Mouse (Mus musculus) myocyte (in vitro differentiated cells): ENCODE measurements around the gene Vps45. TPM values are rescaled to one million over a fixed set of nuclear protein-coding genes. Genes with fewer than 3 reads are reported as not detected.

Source experiments
- H3K27me3 ChIP-seq: one replicate; pipeline ENCODE4 v1.6.1; 2011; ENCODE audit not compliant: control insufficient read depth, insufficient read depth, insufficient read length
- H3K36me3 ChIP-seq: one replicate; pipeline ENCODE4 v1.6.1; 2011; ENCODE audit not compliant: control insufficient read depth, insufficient read depth
- H3K4me2 ChIP-seq: one replicate; pipeline ENCODE4 v1.6.1; 2011; ENCODE audit warnings: low read depth, control low read depth
- H3K4me3 ChIP-seq: one replicate; pipeline ENCODE4 v1.5.1; 2011; ENCODE audit warnings: mild to moderate bottlenecking, control low read depth, moderate library complexity
- H3K79me2 ChIP-seq: one replicate; pipeline ENCODE4 v1.6.1; 2011; ENCODE audit not compliant: control insufficient read depth, insufficient read depth
- H3ac ChIP-seq: one replicate; pipeline ENCODE4 v1.6.1; 2011; ENCODE audit not compliant: control insufficient read depth, insufficient read length
- CEBPB ChIP-seq: IDR thresholded peaks from 2 replicates; pipeline ENCODE4 v1.6.1; 2011; ENCODE audit warnings: mild to moderate bottlenecking, moderate library complexity; ENCODE audit not compliant: poor library complexity, insufficient read depth, severe bottlenecking
- E2F4 ChIP-seq: IDR thresholded peaks from one replicate; pipeline ENCODE4 v1.6.1; 2011; ENCODE audit warnings: mild to moderate bottlenecking, control low read depth, moderate library complexity; ENCODE audit not compliant: insufficient read depth
- MAX ChIP-seq: IDR thresholded peaks from one replicate; pipeline ENCODE4 v1.6.1; 2011; ENCODE audit warnings: low read depth, mild to moderate bottlenecking, control low read depth
- MYOD1 ChIP-seq, 3 experiments: IDR thresholded peaks; one replicate each; pipeline ENCODE4 v1.6.1; 2011; ENCODE audit warnings: control low read depth in 2 of 3, low read depth in 2 of 3, mild to moderate bottlenecking in 2 of 3, moderate library complexity in 1 of 3; ENCODE audit not compliant: insufficient read length in 2 of 3, control insufficient read depth in 1 of 3
- MYOG ChIP-seq, 3 experiments: IDR thresholded peaks; one replicate each; pipeline ENCODE4 v1.6.1; 2011; ENCODE audit warnings: control low read depth in 2 of 3, low read depth in 2 of 3, mild to moderate bottlenecking in 2 of 3; ENCODE audit not compliant: insufficient read length in 2 of 3, control insufficient read depth in 1 of 3, insufficient read depth in 1 of 3
- POLR2A ChIP-seq: IDR thresholded peaks from one replicate; pipeline ENCODE4 v1.6.1; 2011; ENCODE audit warnings: low read depth, mild to moderate bottlenecking, control low read depth, moderate library complexity; ENCODE audit not compliant: insufficient read length
- POLR2AphosphoS2 ChIP-seq: IDR thresholded peaks from one replicate; pipeline ENCODE4 v1.6.1; 2011; ENCODE audit warnings: low read depth, control low read depth; ENCODE audit not compliant: insufficient read length
- REST ChIP-seq: IDR thresholded peaks from one replicate; pipeline ENCODE4 v1.6.1; 2011; ENCODE audit warnings: mild to moderate bottlenecking, control low read depth, moderate library complexity; ENCODE audit not compliant: insufficient read depth, insufficient read length
- SRF ChIP-seq: IDR thresholded peaks from one replicate; pipeline ENCODE4 v1.6.1; 2011; ENCODE audit warnings: low read depth; ENCODE audit not compliant: control insufficient read depth, insufficient read length
- TCF12 ChIP-seq: IDR thresholded peaks from one replicate; pipeline ENCODE4 v1.6.1; 2011; ENCODE audit warnings: mild to moderate bottlenecking, control low read depth; ENCODE audit not compliant: poor library complexity, insufficient read depth, severe bottlenecking
- TCF3 ChIP-seq: IDR thresholded peaks from one replicate; pipeline ENCODE4 v1.6.1; 2011; ENCODE audit warnings: low read depth, control low read depth; ENCODE audit not compliant: insufficient read length
- USF1 ChIP-seq: IDR thresholded peaks from one replicate; pipeline ENCODE4 v1.6.1; 2011; ENCODE audit warnings: low read depth, mild to moderate bottlenecking, control low read depth, moderate library complexity
- polyA plus RNA-seq: library from polyadenylated mRNA; unstranded; fragments of >200 nt; fragmentation: generic; extraction: Trizol; gene quantifications from one replicate; pipeline ENCODE4 v1.2.1, GENCODE M21; 2012; ENCODE audit warnings: missing spikeins

The Vps45 gene
- polyA plus RNA-seq, 1 experiment: 22.0 TPM

DNA sequence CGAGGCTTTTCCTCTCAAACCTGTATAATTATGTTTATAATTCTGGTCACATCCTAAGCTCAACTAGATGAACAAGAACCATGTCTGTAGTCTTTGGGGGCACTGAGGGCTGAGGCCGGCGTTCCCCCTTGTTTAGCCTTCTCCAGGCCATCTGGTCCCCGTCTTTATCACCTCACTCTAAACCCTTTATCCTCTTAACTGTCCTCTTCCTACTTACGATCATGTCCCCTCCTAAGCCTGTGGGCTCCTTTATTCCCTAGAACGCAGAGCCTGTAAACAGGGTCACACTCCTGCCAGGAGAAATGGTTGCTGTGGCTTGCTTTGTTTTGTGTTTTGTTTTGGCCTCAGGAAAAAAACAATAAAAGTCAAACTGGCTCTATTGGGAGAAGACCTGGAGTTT, 33.7 kb upstream of the Vps45 start:
- Histone ChIP-seq H3K4me3 (no peak overlapping the region), H3ac (no peak overlapping the region), H3K79me2 (no peaks in the 10 kb centered on the region), H3K36me3 (no peaks in the 10 kb centered on the region), H3K4me2 (no peak overlapping the region), H3K27me3 (no peaks in the 10 kb centered on the region)
- no peak for TF ChIP-seq SRF
- no peak for TF ChIP-seq USF1
- TF ChIP-seq MYOD1 (IDR thresholded peaks at IDR 0.05; ENCODE audit: control insufficient read depth in 1 of 3, insufficient read length in 2 of 3, low read depth in 2 of 3): no peak
- TF ChIP-seq TCF12: no peak
- no peak for TF ChIP-seq E2F4

DNA sequence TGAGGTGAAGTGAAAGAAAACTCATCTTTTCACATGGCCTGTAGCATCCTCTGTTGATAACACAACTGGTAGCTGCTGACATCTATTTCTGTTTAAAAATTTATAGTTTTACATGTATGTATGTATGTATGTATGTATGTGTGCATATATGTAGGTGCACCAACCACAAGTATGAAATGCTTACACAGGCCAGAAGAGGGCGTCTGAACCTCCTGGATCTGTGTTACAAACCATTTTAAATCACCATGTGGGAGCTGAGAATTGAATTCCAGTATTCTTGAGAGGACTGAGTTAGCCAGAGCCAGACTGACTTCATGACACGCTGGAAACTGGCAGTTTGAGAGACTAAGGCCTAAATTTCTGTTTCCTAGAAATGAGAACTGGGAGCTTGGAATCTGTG, 32.9 kb upstream of the Vps45 start:
- Histone ChIP-seq H3ac (no peak overlapping the region), H3K4me2 (no peak overlapping the region), H3K4me3 (no peak overlapping the region), H3K36me3 (no peaks in the 10 kb centered on the region), H3K79me2 (no peaks in the 10 kb centered on the region), H3K27me3 (no peaks in the 10 kb centered on the region)
- TF ChIP-seq POLR2A: no peak
- TF ChIP-seq MAX: no peak
- TF ChIP-seq MYOD1 (IDR thresholded peaks at IDR 0.05; ENCODE audit: control insufficient read depth in 1 of 3, insufficient read length in 2 of 3, low read depth in 2 of 3): no peak
- no peak for TF ChIP-seq MYOG (IDR thresholded peaks at IDR 0.05; ENCODE audit: control insufficient read depth in 1 of 3, insufficient read depth in 1 of 3, insufficient read length in 2 of 3, low read depth in 2 of 3)
- no peak for TF ChIP-seq TCF12
- no peak for TF ChIP-seq SRF
- TF ChIP-seq POLR2AphosphoS2: no peak
- no peak for TF ChIP-seq REST
- no peak for TF ChIP-seq CEBPB
- no peak for TF ChIP-seq TCF3
- TF ChIP-seq E2F4: no peak
- TF ChIP-seq USF1: no peak

DNA sequence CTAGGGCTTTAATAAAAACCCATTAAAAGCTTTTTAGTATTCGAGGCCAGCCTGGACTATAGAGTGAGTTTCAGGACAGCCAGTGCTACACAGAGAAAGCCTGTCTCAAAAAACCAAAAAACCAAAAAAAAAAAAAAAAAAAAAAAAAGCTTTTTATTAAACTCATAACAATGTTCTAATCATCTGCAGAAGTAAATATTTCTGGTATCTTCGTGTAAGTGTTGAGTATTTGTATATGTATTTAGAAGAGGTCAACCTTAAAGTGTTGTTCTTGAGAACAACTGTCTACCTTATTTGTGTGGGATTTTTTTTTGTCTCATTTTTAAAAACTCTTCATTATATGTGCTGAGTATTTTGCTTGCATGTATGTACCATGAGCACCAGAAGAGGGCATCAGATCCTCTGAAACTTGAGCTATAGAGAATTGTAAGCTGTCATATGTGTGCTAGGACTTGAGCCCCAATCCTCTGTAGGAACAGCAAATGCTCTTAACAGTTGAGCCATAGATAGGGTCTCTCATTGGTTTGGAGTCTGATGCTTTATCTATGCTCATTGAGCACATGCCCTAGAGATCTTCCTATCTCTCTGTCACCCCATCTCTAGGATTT, 31.7 kb upstream of the Vps45 start:
- Histone ChIP-seq H3K79me2 (no peaks in the 10 kb centered on the region), H3K36me3 (no peaks in the 10 kb centered on the region), H3ac (no peak overlapping the region), H3K4me3 (no peak overlapping the region), H3K4me2 (no peak overlapping the region), H3K27me3 (no peaks in the 10 kb centered on the region)
- TF ChIP-seq MAX (no peak), REST (no peak), E2F4 (no peak), MYOD1 (IDR thresholded peaks at IDR 0.05; ENCODE audit: control insufficient read depth in 1 of 3, insufficient read length in 2 of 3, low read depth in 2 of 3) (no peak), USF1 (no peak), TCF12 (no peak), POLR2A (no peak), MYOG (IDR thresholded peaks at IDR 0.05; ENCODE audit: control insufficient read depth in 1 of 3, insufficient read depth in 1 of 3, insufficient read length in 2 of 3, low read depth in 2 of 3) (no peak), POLR2AphosphoS2 (no peak), SRF (no peak), CEBPB (no peak), TCF3 (no peak)

DNA sequence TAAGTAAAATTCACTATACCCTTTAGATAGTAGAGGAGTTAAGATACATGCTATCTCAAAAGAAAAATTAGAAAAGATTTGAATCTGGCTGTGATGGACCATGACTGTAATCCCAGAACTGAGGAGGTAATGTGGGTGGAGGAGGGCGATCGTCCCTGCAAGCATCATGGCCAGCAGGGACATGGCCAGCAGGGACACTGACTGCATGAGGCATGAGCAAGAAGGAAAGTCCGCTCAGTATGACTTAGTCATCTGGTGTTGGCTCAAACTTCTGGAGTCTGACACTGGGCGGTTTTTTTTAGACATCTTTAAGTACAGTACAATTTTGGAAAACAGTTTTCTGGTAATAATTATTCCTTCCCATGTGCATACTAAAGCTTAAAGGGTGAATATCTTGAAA, 29.5 kb upstream of the Vps45 start:
- Histone ChIP-seq H3ac (no peak overlapping the region), H3K36me3 (no peaks in the 10 kb centered on the region), H3K27me3 (no peaks in the 10 kb centered on the region), H3K4me3 (no peak overlapping the region), H3K79me2 (no peaks in the 10 kb centered on the region), H3K4me2 (peak overlapping the region; percentile 48)
- TF ChIP-seq CEBPB (no peak), MYOD1 (IDR thresholded peaks at IDR 0.05; ENCODE audit: control insufficient read depth in 1 of 3, insufficient read length in 2 of 3, low read depth in 2 of 3) (no peak), POLR2A (peak; percentile 36)

DNA sequence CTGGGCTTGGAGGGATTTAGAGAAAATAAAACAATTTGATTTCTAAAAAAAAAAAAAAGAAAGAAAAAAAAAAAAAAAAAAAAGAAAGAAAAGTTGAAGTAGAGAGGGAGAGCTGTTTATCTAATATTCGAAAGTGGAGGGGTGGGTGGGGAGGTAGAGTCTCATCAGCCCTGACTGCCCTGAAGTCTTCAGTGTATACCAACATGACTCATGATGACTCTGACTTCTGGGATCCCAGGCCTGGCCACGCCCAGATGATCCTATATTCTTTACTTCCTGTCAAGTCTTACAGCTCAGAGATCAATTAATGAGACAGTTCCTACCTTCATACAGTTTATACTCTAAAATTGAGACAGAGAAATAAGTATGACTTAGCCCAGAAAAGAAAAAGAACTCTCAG, 29.0 kb upstream of the Vps45 start:
- Histone ChIP-seq H3K4me2 (peak overlapping the region; percentile 48), H3K27me3 (no peaks in the 10 kb centered on the region), H3K4me3 (no peak overlapping the region), H3ac (no peak overlapping the region), H3K36me3 (no peaks in the 10 kb centered on the region), H3K79me2 (no peaks in the 10 kb centered on the region)
- no peak for TF ChIP-seq CEBPB
- TF ChIP-seq REST: no peak
- no peak for TF ChIP-seq SRF
- no peak for TF ChIP-seq MAX
- TF ChIP-seq USF1: no peak
- no peak for TF ChIP-seq TCF12
- TF ChIP-seq TCF3: no peak
- no peak for TF ChIP-seq POLR2A
- TF ChIP-seq E2F4: no peak
- no peak for TF ChIP-seq MYOG (IDR thresholded peaks at IDR 0.05; ENCODE audit: control insufficient read depth in 1 of 3, insufficient read depth in 1 of 3, insufficient read length in 2 of 3, low read depth in 2 of 3)
- no peak for TF ChIP-seq POLR2AphosphoS2
- TF ChIP-seq MYOD1 (IDR thresholded peaks at IDR 0.05; ENCODE audit: control insufficient read depth in 1 of 3, insufficient read length in 2 of 3, low read depth in 2 of 3): no peak
